Mouse (Mus musculus) spleen, postnatal 4 days (tissue): ENCODE results near the gene Spem2.

ENCODE experiments used
- DNase-seq, 2 experiments: peaks; one replicate each; pipeline ENCODE4 v3.0.0; 2022; ENCODE audit warnings: low spot score in 2 of 2

The Spem2 gene

GRCm38 (mm10) chr11:69800138-69800391 is 18.2 kb downstream of the Spem2 start:
- peak in 1 of 2 experiments; percentile 68 for DNase-seq

GRCm38 (mm10) chr11:69799394-69800137 is 18.7 kb downstream of the Spem2 start:
- peak; percentile 63 to 76 for DNase-seq

- DNase-seq: no peak
Observed at GRCm38 (mm10) chr11:69797924-69798323, 20.3 kb downstream of the Spem2 start.

GRCm38 (mm10) chr11:69795983-69796435 is 22.3 kb downstream of the Spem2 start:
- DNase-seq: no peak

GRCm38 (mm10) chr11:69795168-69795982 is 22.9 kb downstream of the Spem2 start, which contains the start of gene Chrnb1:
TSS of gene Chrnb1 (minus strand) at chr11:69795943.
- DNase-seq: peak; percentile 95

- DNase-seq: no peak
Observed at GRCm38 (mm10) chr11:69793429-69793828, 24.8 kb downstream of the Spem2 start.

GRCm38 (mm10) chr11:69791420-69791819 is 26.8 kb downstream of the Spem2 start:
- DNase-seq: no peak

- DNase-seq: no peak
Observed at GRCm38 (mm10) chr11:69789431-69789830, 28.8 kb downstream of the Spem2 start.

GRCm38 (mm10) chr11:69787306-69787705 is 31.0 kb downstream of the Spem2 start:
- no peak for DNase-seq

- DNase-seq: peak in 1 of 2 experiments; percentile 60
Observed at GRCm38 (mm10) chr11:69784793-69785272, 33.4 kb downstream of the Spem2 start.

- no peak for DNase-seq
Observed at GRCm38 (mm10) chr11:69781828-69782227, 36.4 kb downstream of the Spem2 start.

- DNase-seq: no peak
Observed at GRCm38 (mm10) chr11:69778985-69779384, 39.3 kb downstream of the Spem2 start.

GRCm38 (mm10) chr11:69778258-69778982 is 39.8 kb downstream of the Spem2 start:
- peak in 1 of 2 experiments; percentile 62 for DNase-seq

GRCm38 (mm10) chr11:69777504-69778257 is 40.6 kb downstream of the Spem2 start:
- peak in 1 of 2 experiments; percentile 64 for DNase-seq

- peak in 1 of 2 experiments; percentile 62 for DNase-seq
Observed at GRCm38 (mm10) chr11:69776488-69776887, 41.8 kb downstream of the Spem2 start.

- DNase-seq: no peak
Observed at GRCm38 (mm10) chr11:69775716-69776115, 42.5 kb downstream of the Spem2 start.

GRCm38 (mm10) chr11:69774961-69775360 is 43.3 kb downstream of the Spem2 start:
- DNase-seq: no peak

GRCm38 (mm10) chr11:69767625-69767909 is 50.7 kb downstream of the Spem2 start:
- DNase-seq: no peak

GRCm38 (mm10) chr11:69766872-69767624 is 51.2 kb downstream of the Spem2 start:
- no peak for DNase-seq
